Mouse (Mus musculus) stomach, postnatal 0 days (tissue): Measurements from ENCODE around the gene Smim20.

ENCODE experiments used
- CTCF ChIP-seq: IDR thresholded peaks from 2 replicates; pipeline ENCODE4 v1.5.1; 2016; ENCODE audit warnings: antibody characterized with exemption, low read depth, mild to moderate bottlenecking, moderate library complexity
- EP300 ChIP-seq: optimal IDR thresholded peaks from 2 replicates; pipeline ENCODE3; 2016; ENCODE audit warnings: antibody characterized with exemption

GRCm38 (mm10) chr5:53273699-53274430, 7.0 kb downstream of the Smim20 start:
- TF ChIP-seq EP300 (no peak), CTCF (no peak)
